Mouse (Mus musculus) cerebellum, adult 11 months (tissue): ENCODE results near the gene Polr3h.

Source experiments
- DNase-seq: peaks from one replicate; pipeline ENCODE4 v3.0.0; 2022

Polr3h gene

GRCm38 (mm10) chr15:81838554-81839235 lies 87.3 kb downstream of the Polr3h start:
- DNase-seq, result no peak
